In the genomic region with DNA sequence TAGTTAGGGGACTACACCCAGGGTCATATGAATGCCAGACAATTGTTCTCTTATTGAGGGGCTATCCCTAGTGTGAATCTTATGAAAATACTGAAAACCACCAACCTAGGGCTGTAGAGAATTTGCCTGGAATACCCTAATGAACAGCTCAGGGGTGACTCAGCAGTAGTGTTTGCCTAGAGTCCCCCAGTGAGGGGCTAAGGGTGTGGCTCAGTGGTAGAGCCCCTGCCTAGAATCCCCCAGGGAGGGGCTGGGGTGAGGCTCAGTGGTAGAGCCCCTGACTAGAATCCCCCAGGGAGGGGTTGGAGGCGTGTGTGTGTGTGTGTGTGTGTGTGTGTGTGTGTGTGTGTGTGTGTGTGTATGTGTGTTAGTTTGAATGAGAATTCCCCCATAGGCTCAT, we compare ENCODE assay signal across 21 mouse cellular contexts. TPM values are rescaled to one million over a fixed set of nuclear protein-coding genes. Genes with fewer than 3 reads are reported as not detected.
DNase-seq lines count a peak whose midpoint lies in the region; TF ChIP-seq lines count a peak whose summit lies in the region.
"Had no signal": no experiment of that assay in that cellular context is flagged by ENCODE, and none has a peak within 500 bp of the region (broad histone marks: within the 10 kb centered on the region; RNA-seq: fewer than 3 reads in every experiment).

No protein-coding gene starts in this region.

- H3K79me2 ChIP-seq in CH12.LX (replicated peaks; ENCODE audit: control insufficient read depth, extremely low read depth, insufficient read depth, poor library complexity, severe bottlenecking), result no peaks in the 10 kb centered on the region

- TF ChIP-seq POLR2A in CH12.LX (IDR thresholded peaks at IDR 0.05; ENCODE audit: low read depth, low read length), result no peak

- no peak for TF ChIP-seq RAD21 in CH12.LX (IDR thresholded peaks at IDR 0.05; ENCODE audit: low read depth, low read length)

- no peak for TF ChIP-seq CTCF in CH12.LX (conservative IDR thresholded peaks at IDR 0.05 in 1 of 2, IDR thresholded peaks at IDR 0.05 in 1 of 2; ENCODE audit: low read depth in 2 of 2, low read length in 2 of 2)

- H3K4me2 ChIP-seq in CH12.LX (ENCODE audit: insufficient read depth, low read depth, poor library complexity, severe bottlenecking), result no peak overlapping the region

- H3K4me1 ChIP-seq in CH12.LX (ENCODE audit: control insufficient read depth in 1 of 2, insufficient read depth in 2 of 2), result peaks cover 21 to 61% of the 10 kb centered on the region in 2 experiments

- no peak overlapping the region for H3K27ac ChIP-seq in CH12.LX (ENCODE audit: insufficient read depth, low read depth)

- H3K27me3 ChIP-seq in CH12.LX (replicated peaks), result no peaks in the 10 kb centered on the region
- H3K27me3 ChIP-seq: Patski had no signal

- peaks cover 26% of the 10 kb centered on the region for H3K9me3 ChIP-seq in CH12.LX (replicated peaks; ENCODE audit: low read length)
- H3K9me3 ChIP-seq: G1E had no signal

- in situ Hi-C loops in CH12.LX (cut with MboI; ENCODE audit: low pct_ligation_motif_present, low pct_unique_long_range_greater_than_20kb, low sequenced_read_pairs), result no loop called here

- peak; percentile 78 for DNase-seq in CH12.LX (ENCODE audit: extremely low read depth)
- no peak for DNase-seq in heart, adult 18-20 months
- DNase-seq: adrenal gland, adult 2 months; adrenal gland, adult 8-10 months; adrenal gland, postnatal 10 days; adrenal gland, postnatal 14 days; adrenal gland, postnatal 25 days; adrenal gland, postnatal 36 days; B cell, adult 2 months; cerebellum, adult 11 months; cerebellum, adult 11-12 months; cerebellum, adult 18-20 months; cerebellum, adult 2 months; cerebellum, adult 8-10 months had no signal

- H3K4me3 ChIP-seq in CH12.LX (replicated peaks in 1 of 3; ENCODE audit: low read depth in 2 of 3, low read length in 2 of 3, poor library complexity in 1 of 3), result no peak overlapping the region

- H3K9ac ChIP-seq in CH12.LX (ENCODE audit: insufficient read depth, low read depth), result no peak overlapping the region

- dilution Hi-C loops in CH12.LX (cut with MboI; ENCODE audit: extremely low pct_ligation_motif_present, extremely low pct_unique_long_range_greater_than_20kb, low sequenced_read_pairs), result no loop called here

- peaks cover 14 to 24% of the 10 kb centered on the region in 2 experiments for H3K36me3 ChIP-seq in CH12.LX (replicated peaks in 1 of 2; ENCODE audit: control insufficient read depth in 1 of 2, insufficient read depth in 1 of 2, low read length in 1 of 2)

- no peak for TF ChIP-seq EP300 in CH12.LX (IDR thresholded peaks at IDR 0.05; ENCODE audit: low read length)

TF ChIP-seq in CH12.LX, 34 proteins besides CTCF, POLR2A, EP300 and RAD21:
- TF ChIP-seq ELF1 (IDR thresholded peaks at IDR 0.05; ENCODE audit: low read depth, low read length) (no peak), ETS1 (conservative IDR thresholded peaks at IDR 0.05; ENCODE audit: low read depth, low read length) (peak; percentile 60), BHLHE40 (IDR thresholded peaks at IDR 0.05; ENCODE audit: low read depth, low read length) (peak; percentile 39; the same call in 1 of the 2 replicates), MAFK (IDR thresholded peaks at IDR 0.05; ENCODE audit: insufficient replicate concordance, low read length) (0 out of 2 replicates have a peak, but pooled peaks have one; percentile 25), KAT2A (IDR thresholded peaks at IDR 0.05; ENCODE audit: insufficient replicate concordance, low read length) (0 out of 2 replicates have a peak, but pooled peaks have one; percentile 9), IRF4 (IDR thresholded peaks at IDR 0.05; ENCODE audit: low read depth, low read length) (no peak; the same call in 1 of the 2 replicates)
TF ChIP-seq in CH12.LX: peak in this region for 4.

RNA-seq across cellular contexts. Expression of a gene that starts 1.6 kb away (rescaled TPM):
- total RNA-seq in CH12.LX (2012; rRNA removed), result not detected in 2 replicates
- not detected in 2 replicates for total RNA-seq in CH12.LX (2014; rRNA removed)
- polyA plus RNA-seq in CH12.LX (2012; ENCODE audit: insufficient read length, low read depth), result 0.09 TPM in 1 of 2 replicates, not detected in the other
- 10 to 100 TPM; 11.1 to 23.7 TPM for total RNA-seq in heart, adult 18-20 months (2021)
- total RNA-seq: MEL had no signal
- polyA plus RNA-seq: activated CD4-positive, CD25-positive, alpha-beta regulatory T cell, adult 4 months; CD4-positive, CD25-positive, alpha-beta regulatory T cell, adult 4 months; cerebellum, adult 2 months; G1E had no signal

RNA-seq across cellular contexts. Expression of a gene that starts 17.6 kb away (rescaled TPM):
- total RNA-seq in CH12.LX (2012; rRNA removed) (not detected in 2 replicates), CH12.LX (2014; rRNA removed) (not detected in 2 replicates)
- polyA plus RNA-seq in CH12.LX (2012; ENCODE audit: insufficient read length, low read depth), result not detected in 2 replicates
- not detected for total RNA-seq in heart, adult 18-20 months (2021)
- total RNA-seq: adrenal gland, adult 18-20 months; adrenal gland, postnatal 14 days; adrenal gland, postnatal 25 days; adrenal gland, postnatal 36 days; G1E; MEL had no signal
- polyA plus RNA-seq: activated CD4-positive, CD25-positive, alpha-beta regulatory T cell, adult 4 months; adrenal gland, adult 2 months; CD4-positive, CD25-positive, alpha-beta regulatory T cell, adult 4 months; G1E had no signal

RNA-seq across cellular contexts. Expression of a gene that starts 42.1 kb away (rescaled TPM):
- 20.4 and 22.0 TPM in 2 replicates for total RNA-seq in CH12.LX (2012; rRNA removed)
- total RNA-seq in CH12.LX (2014; rRNA removed), result 14.0 and 16.0 TPM in 2 replicates
- 35.1 and 43.7 TPM in 2 replicates for polyA plus RNA-seq in CH12.LX (2012; ENCODE audit: insufficient read length, low read depth)
- total RNA-seq in heart, adult 18-20 months (2021), result 1 to 10 TPM; 6.5 to 8.1 TPM

RNA-seq across cellular contexts. Expression of a gene that starts 47.0 kb away (rescaled TPM):
- total RNA-seq in CH12.LX (2012; rRNA removed) (0.29 and 1.3 TPM in 2 replicates), CH12.LX (2014; rRNA removed) (0.07 and 0.28 TPM in 2 replicates)
- polyA plus RNA-seq in CH12.LX (2012; ENCODE audit: insufficient read length, low read depth), result 0.11 and 0.16 TPM in 2 replicates
- 1 to 10 TPM; 4.8 to 5.4 TPM for total RNA-seq in heart, adult 18-20 months (2021)

RNA-seq across cellular contexts. Expression of a gene that starts 56.8 kb away (rescaled TPM):
- total RNA-seq in CH12.LX (2012; rRNA removed) (0.13 TPM in 1 of 2 replicates, not detected in the other), CH12.LX (2014; rRNA removed) (not detected in 2 replicates)
- not detected in 2 replicates for polyA plus RNA-seq in CH12.LX (2012; ENCODE audit: insufficient read length, low read depth)
- total RNA-seq in heart, adult 18-20 months (2021), result not detected
- total RNA-seq: adrenal gland, adult 18-20 months; adrenal gland, adult 2 months; adrenal gland, adult 8-10 months; adrenal gland, postnatal 14 days; adrenal gland, postnatal 25 days; adrenal gland, postnatal 36 days; G1E; MEL had no signal
- polyA plus RNA-seq: activated CD4-positive, CD25-positive, alpha-beta regulatory T cell, adult 4 months; adrenal gland, adult 2 months; C2C12; CD4-positive, CD25-positive, alpha-beta regulatory T cell, adult 4 months; G1E had no signal

Comparison
In these comparisons a context has a peak if more than half of its experiments do, and no peak if none do; other contexts are left out.
1. RNA of a gene that starts 1.6 kb away (total RNA-seq): 11.1 to 23.7 TPM in heart, adult 18-20 months; not detected in CH12.LX; every median in the first group is over 10 times any median in the second.